Mouse (Mus musculus): ENCODE results near the gene Ehmt1. TPM values are rescaled to one million over a fixed set of nuclear protein-coding genes. Genes with fewer than 3 reads are reported as not detected.

Gene Ehmt1
- polyA plus RNA-seq, 1 experiment, result 30.5 TPM

DNA sequence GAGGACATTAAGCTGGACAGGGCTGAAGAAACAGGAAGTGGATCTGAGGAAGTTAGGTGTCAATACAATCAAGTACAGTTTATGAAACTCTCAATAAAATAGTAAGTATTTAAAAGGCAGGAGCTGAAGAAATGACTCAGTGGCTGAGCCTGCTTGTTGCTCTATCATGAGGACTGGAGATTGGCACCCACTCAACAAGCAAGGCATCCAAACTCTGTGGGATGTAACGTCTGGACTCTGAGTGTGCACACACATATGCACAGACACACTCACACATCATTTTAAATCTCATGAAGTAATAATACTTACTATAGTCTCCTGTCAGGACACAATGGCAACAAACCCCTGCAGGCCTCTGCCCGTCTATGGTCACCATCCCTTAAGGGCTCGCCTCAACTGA is 112.4 kb downstream of the Ehmt1 start:
- Histone ChIP-seq H3K27me3 (replicated peaks; ENCODE audit: control insufficient read depth, insufficient read depth, low read length) (no peaks in the 10 kb centered on the region), H3K4me1 (ENCODE audit: control insufficient read depth, insufficient read depth, low read length) (peaks cover 5% of the 10 kb centered on the region; the same call in 1 of the 2 replicates), H3K27ac (ENCODE audit: insufficient read depth, low read depth, low read length) (no peak overlapping the region), H3K4me3 (ENCODE audit: insufficient read depth, low read depth, low read length) (no peak overlapping the region), H3K36me3 (ENCODE audit: control insufficient read depth, insufficient read depth, low read length) (peaks cover 3% of the 10 kb centered on the region)
- WGBS, result 84% methylated on average over 3 of the region's 3 CpGs
- DNase-seq, result no peak
- no peak for TF ChIP-seq CTCF (conservative IDR thresholded peaks at IDR 0.05; ENCODE audit: insufficient read depth, insufficient read length, low read depth, low read length)
- TF ChIP-seq POLR2A (IDR thresholded peaks at IDR 0.05; ENCODE audit: low read depth, low read length), result no peak

- no peak overlapping the region for H3K27ac ChIP-seq (ENCODE audit: insufficient read depth, low read depth, low read length)
- no peak for DNase-seq
- H3K36me3 ChIP-seq (ENCODE audit: control insufficient read depth, insufficient read depth, low read length), result peaks cover 8% of the 10 kb centered on the region
- WGBS, result 86% methylated on average over 6 of the region's 6 CpGs
- no peak for TF ChIP-seq POLR2A (IDR thresholded peaks at IDR 0.05; ENCODE audit: low read depth, low read length)
- no peak for TF ChIP-seq CTCF (conservative IDR thresholded peaks at IDR 0.05; ENCODE audit: insufficient read depth, insufficient read length, low read depth, low read length)
- H3K27me3 ChIP-seq (replicated peaks; ENCODE audit: control insufficient read depth, insufficient read depth, low read length), result no peaks in the 10 kb centered on the region
- H3K4me3 ChIP-seq (ENCODE audit: insufficient read depth, low read depth, low read length), result no peak overlapping the region
- H3K4me1 ChIP-seq (ENCODE audit: control insufficient read depth, insufficient read depth, low read length), result peaks cover 5% of the 10 kb centered on the region; the same call in 1 of the 2 replicates
Observed at GRCm38 (mm10) chr2:24806143-24806542, 113.3 kb downstream of the Ehmt1 start.

- H3K27me3 ChIP-seq (replicated peaks; ENCODE audit: control insufficient read depth, insufficient read depth, low read length), result no peaks in the 10 kb centered on the region
- H3K4me3 ChIP-seq (ENCODE audit: insufficient read depth, low read depth, low read length), result no peak overlapping the region
- peaks cover 5% of the 10 kb centered on the region; the same call in 1 of the 2 replicates for H3K4me1 ChIP-seq (ENCODE audit: control insufficient read depth, insufficient read depth, low read length)
- WGBS, result 94% methylated on average over 4 of the region's 4 CpGs
- H3K36me3 ChIP-seq (ENCODE audit: control insufficient read depth, insufficient read depth, low read length), result peaks cover 8% of the 10 kb centered on the region
- TF ChIP-seq POLR2A (IDR thresholded peaks at IDR 0.05; ENCODE audit: low read depth, low read length), result no peak
- no peak for TF ChIP-seq CTCF (conservative IDR thresholded peaks at IDR 0.05; ENCODE audit: insufficient read depth, insufficient read length, low read depth, low read length)
- no peak for DNase-seq
- H3K27ac ChIP-seq (ENCODE audit: insufficient read depth, low read depth, low read length), result no peak overlapping the region
Observed at GRCm38 (mm10) chr2:24805621-24806020, 113.8 kb downstream of the Ehmt1 start.

GRCm38 (mm10) chr2:24796833-24797457 is 122.5 kb downstream of the Ehmt1 start:
- Histone ChIP-seq H3K4me3 (ENCODE audit: insufficient read depth, low read depth, low read length) (no peak overlapping the region), H3K4me1 (ENCODE audit: control insufficient read depth, insufficient read depth, low read length) (no peaks in the 10 kb centered on the region), H3K27me3 (replicated peaks; ENCODE audit: control insufficient read depth, insufficient read depth, low read length) (no peaks in the 10 kb centered on the region), H3K36me3 (ENCODE audit: control insufficient read depth, insufficient read depth, low read length) (peaks cover 6% of the 10 kb centered on the region), H3K27ac (ENCODE audit: insufficient read depth, low read depth, low read length) (no peak overlapping the region)
- no peak for DNase-seq
- 79% methylated on average over 5 of the region's 5 CpGs for WGBS
- TF ChIP-seq CTCF (conservative IDR thresholded peaks at IDR 0.05; ENCODE audit: insufficient read depth, insufficient read length, low read depth, low read length), result no peak
- TF ChIP-seq POLR2A (IDR thresholded peaks at IDR 0.05; ENCODE audit: low read depth, low read length), result no peak

GRCm38 (mm10) chr2:24787250-24787649 is 132.2 kb downstream of the Ehmt1 start:
- H3K4me1 ChIP-seq (ENCODE audit: control insufficient read depth, insufficient read depth, low read length), result no peaks in the 10 kb centered on the region
- 60% methylated on average over 4 of the region's 4 CpGs for WGBS
- no peaks in the 10 kb centered on the region for H3K27me3 ChIP-seq (replicated peaks; ENCODE audit: control insufficient read depth, insufficient read depth, low read length)
- H3K27ac ChIP-seq (ENCODE audit: insufficient read depth, low read depth, low read length), result no peak overlapping the region
- no peaks in the 10 kb centered on the region for H3K36me3 ChIP-seq (ENCODE audit: control insufficient read depth, insufficient read depth, low read length)
- TF ChIP-seq POLR2A (IDR thresholded peaks at IDR 0.05; ENCODE audit: low read depth, low read length) (no peak), CTCF (conservative IDR thresholded peaks at IDR 0.05; ENCODE audit: insufficient read depth, insufficient read length, low read depth, low read length) (no peak)
- H3K4me3 ChIP-seq (ENCODE audit: insufficient read depth, low read depth, low read length), result no peak overlapping the region
- no peak for DNase-seq

DNA sequence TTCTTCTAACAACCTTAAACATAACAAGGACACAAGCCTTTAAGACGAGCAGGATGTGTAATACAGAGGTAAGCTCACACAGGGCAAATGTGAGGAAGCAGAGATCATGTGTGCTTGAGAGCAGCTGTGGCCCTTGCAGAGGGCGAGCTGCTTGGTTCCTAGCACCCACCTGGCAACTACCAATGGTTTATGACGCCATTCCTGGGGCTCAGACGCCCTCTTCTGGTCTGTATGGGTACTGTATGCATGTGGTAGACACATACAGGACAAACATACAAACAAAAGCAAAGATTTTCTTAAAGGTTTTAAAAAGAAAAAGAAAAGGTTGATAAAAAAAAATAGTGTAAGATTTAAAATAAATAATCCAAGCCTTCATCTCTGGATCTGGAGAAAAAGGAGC is 138.2 kb downstream of the Ehmt1 start:
- WGBS, result 52% methylated on average over 4 of the region's 4 CpGs

DNA sequence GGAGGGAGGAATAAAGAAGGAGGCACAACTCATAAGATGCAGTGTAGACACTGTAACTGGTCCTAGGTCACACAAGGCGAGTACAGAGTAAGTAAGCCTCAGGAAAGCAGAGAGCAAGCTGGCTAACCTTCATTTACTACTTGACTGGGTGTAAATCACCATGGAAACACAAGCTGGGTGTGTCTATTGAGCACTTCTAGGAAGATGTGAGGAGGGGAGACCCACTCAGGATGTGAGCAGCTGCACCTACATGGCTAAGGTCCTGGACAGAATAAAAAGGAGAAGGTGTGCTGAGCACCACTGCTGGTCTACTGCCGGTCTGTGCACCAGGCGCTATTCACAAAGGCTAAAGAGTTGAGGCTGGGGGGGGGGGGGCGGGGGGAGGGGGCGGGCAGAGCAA is 142.6 kb downstream of the Ehmt1 start:
- no peak for DNase-seq
- H3K4me3 ChIP-seq (ENCODE audit: insufficient read depth, low read depth, low read length), result no peak overlapping the region
- 17% methylated on average over 5 of the region's 5 CpGs for WGBS
- no peaks in the 10 kb centered on the region for H3K4me1 ChIP-seq (ENCODE audit: control insufficient read depth, insufficient read depth, low read length)
- H3K27me3 ChIP-seq (replicated peaks; ENCODE audit: control insufficient read depth, insufficient read depth, low read length), result no peaks in the 10 kb centered on the region
- TF ChIP-seq POLR2A (IDR thresholded peaks at IDR 0.05; ENCODE audit: low read depth, low read length) (no peak), CTCF (conservative IDR thresholded peaks at IDR 0.05; ENCODE audit: insufficient read depth, insufficient read length, low read depth, low read length) (no peak)
- H3K36me3 ChIP-seq (ENCODE audit: control insufficient read depth, insufficient read depth, low read length), result no peaks in the 10 kb centered on the region
- H3K27ac ChIP-seq (ENCODE audit: insufficient read depth, low read depth, low read length), result no peak overlapping the region

More for the DNA sequence above, 138.2 kb downstream of the Ehmt1 start:
- Histone ChIP-seq H3K27me3 (replicated peaks; ENCODE audit: control insufficient read depth, insufficient read depth, low read length) (no peaks in the 10 kb centered on the region), H3K4me3 (ENCODE audit: insufficient read depth, low read depth, low read length) (no peak overlapping the region), H3K27ac (ENCODE audit: insufficient read depth, low read depth, low read length) (no peak overlapping the region), H3K4me1 (ENCODE audit: control insufficient read depth, insufficient read depth, low read length) (no peaks in the 10 kb centered on the region), H3K36me3 (ENCODE audit: control insufficient read depth, insufficient read depth, low read length) (no peaks in the 10 kb centered on the region)
- DNase-seq, result no peak
- TF ChIP-seq POLR2A (IDR thresholded peaks at IDR 0.05; ENCODE audit: low read depth, low read length), result no peak
- TF ChIP-seq CTCF (conservative IDR thresholded peaks at IDR 0.05; ENCODE audit: insufficient read depth, insufficient read length, low read depth, low read length), result no peak

Data from kidney, adult 2 months (tissue).